Mouse (Mus musculus): Measurements from ENCODE around the gene Sez6l. TPM values are rescaled to one million over a fixed set of nuclear protein-coding genes. Genes with fewer than 3 reads are reported as not detected.
"Not testable (repeated sequence)": the region's sequence is repeated elsewhere in the genome, so short reads cannot be mapped to it uniquely, and the experiment has no call there.

Gene Sez6l
- total RNA-seq, 2 experiments from 2014 or later: 174 to 177 TPM

DNA sequence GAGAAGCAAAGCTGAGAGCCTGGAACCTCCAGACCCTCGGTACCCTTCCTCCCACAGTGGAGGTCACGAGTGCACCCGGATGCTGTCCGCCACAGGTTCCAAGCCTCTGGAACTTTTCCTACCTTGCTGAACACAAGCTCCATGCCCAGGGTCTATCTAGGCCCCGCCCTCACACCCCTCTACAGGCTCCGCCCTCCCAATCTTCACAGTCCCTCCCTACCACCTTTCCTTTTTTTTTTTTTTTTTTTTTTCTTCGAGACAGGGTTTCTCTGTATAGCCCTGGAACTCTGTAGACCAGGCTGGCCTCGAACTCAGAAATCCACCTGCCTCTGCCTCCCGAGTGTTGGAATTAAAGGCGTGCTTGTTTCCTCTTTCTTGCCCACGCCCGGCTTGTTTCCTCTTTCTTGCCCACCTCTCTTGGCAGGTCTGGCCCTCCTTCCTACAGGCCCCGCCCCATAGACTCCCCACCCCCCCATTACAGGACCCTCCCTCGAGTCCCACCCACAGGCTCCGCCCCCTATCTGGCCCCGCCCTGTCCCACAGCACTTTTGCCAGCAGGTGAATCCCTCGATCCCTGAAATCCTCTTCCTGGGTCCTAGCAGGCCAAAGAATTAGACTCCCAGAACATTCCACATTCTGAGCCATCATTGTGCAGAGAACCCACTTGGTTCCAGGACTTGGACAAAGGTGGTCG lies 128.1 kb downstream of the Sez6l start, which contains the start of gene Gm6588:
Gene Gm6588, plus strand, starts transcription at position 680 of the 694 bp plus-strand sequence.
- Histone ChIP-seq H3K4me3 (no peak within 1 kb of the TSS), H3K27ac (no peak within 1 kb of the TSS)
- TF ChIP-seq CTCF (IDR thresholded peaks at IDR 0.05): no peak
- no peak for DNase-seq (ENCODE audit: extremely low spot score in 1 of 2, low spot score in 2 of 2)
- intact Hi-C loops (cut with DNase I): no loop called here

DNA sequence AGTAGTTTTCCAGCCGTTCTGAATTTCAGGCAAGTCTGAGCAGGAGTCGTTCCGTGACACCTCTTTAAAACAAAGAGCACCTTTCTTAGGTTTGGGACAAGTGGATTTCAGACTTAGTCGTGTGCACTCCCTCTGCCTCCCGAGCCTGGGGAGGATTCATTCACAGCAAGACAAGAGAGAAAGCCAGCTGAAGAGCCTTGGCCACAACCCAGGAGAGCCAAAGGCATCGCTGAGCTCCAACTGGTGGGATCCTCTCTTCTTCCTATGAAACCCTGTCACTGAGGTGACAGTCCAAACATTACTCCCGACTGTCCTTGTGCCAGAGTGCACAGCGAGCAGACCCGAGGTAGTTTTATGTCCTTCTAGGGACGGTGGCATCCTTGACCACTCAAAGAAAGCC lies 138.4 kb downstream of the Sez6l start:
- TF ChIP-seq CTCF (IDR thresholded peaks at IDR 0.05): no peak
- intact Hi-C loops (cut with DNase I): loop anchor here (10.0 kb wide), 1 partner anchor 646 kb away; the partner anchor contains the start of gene Crybb3
- no peak for DNase-seq (ENCODE audit: extremely low spot score in 1 of 2, low spot score in 2 of 2)
- Histone ChIP-seq H3K27ac (no peak overlapping the region), H3K4me3 (no peak overlapping the region)

DNA sequence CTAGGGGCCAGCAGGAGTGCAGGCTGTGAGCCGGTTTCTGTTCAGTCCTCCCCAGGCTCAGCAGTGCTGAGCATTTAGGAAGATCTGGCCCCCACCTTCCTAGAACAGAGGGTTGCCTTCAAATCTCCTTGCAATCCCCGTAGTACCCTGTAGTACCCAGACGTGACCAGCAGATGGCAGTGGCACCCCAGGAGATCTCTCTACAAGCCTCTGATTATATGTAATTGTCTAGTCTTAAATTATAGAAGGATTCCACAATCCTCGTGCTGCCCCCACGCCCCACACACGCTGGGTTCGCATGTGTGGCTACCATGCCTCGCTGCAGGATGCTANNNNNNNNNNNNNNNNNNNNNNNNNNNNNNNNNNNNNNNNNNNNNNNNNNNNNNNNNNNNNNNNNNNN lies 144.0 kb downstream of the Sez6l start:
- no peak overlapping the region for H3K27ac ChIP-seq
- H3K4me3 ChIP-seq: no peak overlapping the region
- intact Hi-C loops (cut with DNase I): loop anchor here (2.0 to 10.0 kb wide), 3 partner anchors 432 to 652 kb away; partner anchors contain the start of gene Crybb3
- TF ChIP-seq CTCF (IDR thresholded peaks at IDR 0.05): peak; percentile 96
- peak; percentile 76 to 84 for DNase-seq (ENCODE audit: extremely low spot score in 1 of 2, low spot score in 2 of 2)

DNA sequence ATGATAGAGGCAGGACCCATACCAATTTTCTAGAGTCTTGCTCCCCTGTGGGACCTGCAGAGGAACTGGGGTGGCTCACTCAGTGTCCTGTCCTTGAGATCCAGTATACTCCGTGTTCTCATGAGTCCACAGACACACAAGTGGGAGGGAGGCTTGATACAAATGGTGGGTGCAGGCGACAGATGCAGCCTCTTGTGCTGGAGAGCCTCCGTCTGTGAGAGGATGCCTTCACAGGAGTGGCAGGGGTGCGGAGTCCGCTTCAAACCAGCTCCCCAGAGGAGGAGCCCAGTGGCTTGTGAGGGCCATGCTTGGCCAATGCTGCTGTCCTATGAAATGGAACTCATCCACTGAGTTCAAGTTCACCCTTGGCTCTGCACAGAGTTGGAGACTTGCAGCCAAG lies 145.0 kb downstream of the Sez6l start:
- intact Hi-C loops (cut with DNase I): loop anchor here (2.0 to 10.0 kb wide), 3 partner anchors 433 to 653 kb away; partner anchors contain the start of gene Crybb3

DNA sequence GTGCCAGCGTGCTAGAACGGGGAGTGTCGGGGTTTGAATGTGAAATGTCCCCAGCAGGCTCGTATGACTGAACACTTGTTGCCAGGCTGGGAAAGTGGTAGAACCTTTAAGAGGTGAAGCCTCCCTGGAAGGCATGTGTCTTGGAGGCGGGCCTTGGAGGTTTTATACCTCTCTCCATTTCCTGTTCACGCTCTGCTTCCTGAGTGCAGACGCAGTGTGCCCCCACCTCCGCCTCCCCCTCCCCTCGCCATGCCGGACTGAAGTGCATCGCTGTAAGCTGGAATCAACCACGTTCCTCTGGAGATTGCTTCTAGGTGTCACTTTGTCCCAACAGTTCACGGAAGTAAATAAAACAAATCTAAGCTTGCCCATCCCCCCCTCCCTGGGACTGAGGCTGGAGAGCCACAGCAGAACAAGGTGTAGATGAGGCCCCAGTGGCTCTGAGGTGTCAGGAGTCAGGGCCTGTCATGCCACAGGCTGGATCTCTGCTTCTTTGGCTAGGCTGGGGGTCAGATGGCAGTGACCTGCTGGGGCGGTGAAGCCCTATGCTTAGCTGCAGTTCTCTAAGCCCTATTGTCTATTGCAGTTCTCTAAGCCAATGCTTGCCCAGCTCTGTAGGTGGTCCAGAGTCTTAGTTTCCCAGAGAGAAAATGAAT lies 145.7 kb downstream of the Sez6l start:
- intact Hi-C loops (cut with DNase I): loop anchor here (5.0 to 10.0 kb wide), 2 partner anchors 621 to 654 kb away; partner anchors contain the start of gene Crybb3
- TF ChIP-seq CTCF (IDR thresholded peaks at IDR 0.05): no peak
- no peak overlapping the region; the same call in 1 of the 2 replicates for H3K27ac ChIP-seq
- H3K4me3 ChIP-seq: no peak overlapping the region
- DNase-seq (ENCODE audit: extremely low spot score in 1 of 2, low spot score in 2 of 2): no peak

More for the DNA sequence above, 145.0 kb downstream of the Sez6l start:
- DNase-seq (ENCODE audit: extremely low spot score in 1 of 2, low spot score in 2 of 2): no peak
- H3K27ac ChIP-seq: no peak overlapping the region; the same call in 1 of the 2 replicates
- no peak overlapping the region for H3K4me3 ChIP-seq
- no peak for TF ChIP-seq CTCF (IDR thresholded peaks at IDR 0.05)

DNA sequence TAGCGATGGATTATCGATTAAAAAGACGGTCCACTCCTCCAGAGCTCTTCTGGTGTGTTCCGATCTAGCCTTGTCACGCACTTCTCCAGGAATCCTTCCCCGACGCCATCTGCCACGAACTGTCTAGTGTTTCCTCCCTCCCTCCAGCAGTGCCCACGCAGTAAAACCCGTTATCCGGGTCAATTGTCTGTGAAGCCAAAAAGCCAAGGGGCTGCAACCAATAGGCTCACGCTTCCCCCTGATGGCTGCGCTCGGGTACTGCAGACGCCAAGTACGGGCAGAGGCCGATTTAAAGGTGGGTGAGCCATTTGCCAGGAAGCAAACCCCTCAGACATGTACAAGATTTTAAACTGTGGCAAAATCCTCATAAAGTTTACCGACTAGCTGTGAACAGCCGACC lies 148.0 kb downstream of the Sez6l start:
- Histone ChIP-seq H3K4me3 (no peak overlapping the region), H3K27ac (no peak overlapping the region)
- intact Hi-C loops (cut with DNase I): loop anchor here (2.0 to 5.0 kb wide), 4 partner anchors 37 to 217 kb away; partner anchors contain the start of gene Asphd2
- TF ChIP-seq CTCF (IDR thresholded peaks at IDR 0.05): peak; percentile 80
- peak; percentile 68 to 75 for DNase-seq (ENCODE audit: extremely low spot score in 1 of 2, low spot score in 2 of 2)

DNA sequence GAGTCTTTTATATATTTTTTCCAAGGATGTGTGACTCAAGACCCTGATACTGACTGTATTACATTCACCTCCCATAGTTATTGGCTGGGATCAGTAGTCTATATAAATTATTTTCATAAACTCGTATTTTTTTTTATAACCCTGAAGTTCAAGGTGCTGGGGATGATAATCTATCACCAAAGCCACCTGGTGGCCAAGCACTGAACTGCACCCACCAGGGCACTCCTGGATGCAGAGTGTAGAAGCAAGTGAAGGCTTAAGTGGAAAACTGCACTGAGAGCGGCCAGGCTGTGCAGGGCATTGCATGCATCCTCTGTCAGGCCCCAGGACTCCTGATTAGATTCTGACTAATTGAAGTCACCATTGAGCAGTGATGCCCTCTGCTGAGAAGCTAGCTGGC lies 149.7 kb downstream of the Sez6l start:
- DNase-seq (ENCODE audit: extremely low spot score in 1 of 2, low spot score in 2 of 2): peak; percentile 60 to 73
- H3K4me3 ChIP-seq: no peak overlapping the region
- intact Hi-C loops (cut with DNase I): loop anchor here (5.0 kb wide), 3 partner anchors 35 to 215 kb away; partner anchors contain the start of gene Asphd2
- TF ChIP-seq CTCF (IDR thresholded peaks at IDR 0.05): peak; percentile 95
- no peak overlapping the region for H3K27ac ChIP-seq

DNA sequence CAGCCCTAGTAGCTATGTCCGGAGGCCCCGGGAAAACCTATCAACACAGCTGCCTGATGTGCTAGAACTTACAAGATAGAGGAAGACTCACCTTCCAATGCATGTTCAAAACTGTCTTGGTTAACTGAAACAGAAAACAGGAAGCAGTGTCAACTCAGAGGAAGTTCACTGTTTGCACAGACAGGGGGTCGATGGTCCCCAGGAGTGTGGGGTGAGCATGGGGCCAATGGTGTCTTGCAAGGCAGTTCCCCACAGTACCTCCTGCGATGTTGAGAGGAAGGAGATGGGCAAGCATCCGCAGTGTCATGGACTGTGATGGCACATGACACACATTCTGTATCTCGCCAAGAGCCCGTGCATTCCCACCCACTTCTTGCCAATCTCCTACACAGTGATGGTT lies 150.3 kb downstream of the Sez6l start:
- intact Hi-C loops (cut with DNase I): loop anchor here (5.0 kb wide), 3 partner anchors 34 to 214 kb away; partner anchors contain the start of gene Asphd2

DNA sequence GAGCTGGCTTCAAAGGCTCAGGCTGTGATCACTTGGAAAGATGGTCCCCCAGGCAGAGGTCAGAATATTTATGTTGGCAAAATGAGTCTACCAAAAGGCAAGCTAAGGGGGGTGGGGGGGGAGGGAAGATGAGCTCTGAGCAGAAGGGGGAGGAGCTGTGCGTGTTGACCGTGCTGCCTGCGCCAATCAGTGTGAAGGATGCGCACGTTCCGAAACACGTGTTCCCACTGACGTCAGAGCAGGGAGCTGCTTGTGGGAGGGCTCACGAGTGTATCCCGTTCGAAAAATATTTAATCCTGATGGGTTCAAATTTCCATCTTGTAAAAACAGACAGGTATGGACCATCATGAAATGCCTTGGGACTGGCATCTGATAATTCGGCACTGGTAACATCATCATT lies 157.4 kb downstream of the Sez6l start:
- no peak overlapping the region for H3K4me3 ChIP-seq
- DNase-seq (ENCODE audit: extremely low spot score in 1 of 2, low spot score in 2 of 2): no peak
- intact Hi-C loops (cut with DNase I): no loop called here
- no peak overlapping the region for H3K27ac ChIP-seq
- no peak for TF ChIP-seq CTCF (IDR thresholded peaks at IDR 0.05)

More for the DNA sequence above, 150.3 kb downstream of the Sez6l start:
- Histone ChIP-seq H3K4me3 (no peak overlapping the region), H3K27ac (no peak overlapping the region)
- no peak for DNase-seq (ENCODE audit: extremely low spot score in 1 of 2, low spot score in 2 of 2)
- no peak for TF ChIP-seq CTCF (IDR thresholded peaks at IDR 0.05)

DNA sequence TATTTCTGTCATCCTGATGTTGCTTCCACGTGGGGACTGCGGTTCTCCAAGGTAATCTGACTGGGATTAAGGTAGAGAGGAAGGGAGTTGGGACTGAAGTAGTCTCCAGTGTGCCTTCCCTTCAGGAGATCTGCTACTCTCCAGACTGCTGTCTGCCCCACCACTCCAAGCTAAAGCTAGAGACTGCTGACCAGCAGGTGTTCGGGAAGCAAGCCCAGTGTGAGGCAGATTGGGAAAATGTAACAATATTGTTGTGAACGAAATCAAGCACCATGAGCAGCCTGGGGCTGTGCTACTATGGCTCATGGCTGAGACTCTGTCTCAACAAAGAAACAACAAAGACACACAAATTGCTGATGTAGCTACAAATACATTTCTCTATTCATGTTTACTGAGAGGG lies 159.0 kb downstream of the Sez6l start:
- Histone ChIP-seq H3K4me3 (no peak overlapping the region), H3K27ac (no peak overlapping the region)
- no peak for TF ChIP-seq CTCF (IDR thresholded peaks at IDR 0.05)
- DNase-seq (ENCODE audit: extremely low spot score in 1 of 2, low spot score in 2 of 2): no peak
- intact Hi-C loops (cut with DNase I): no loop called here

DNA sequence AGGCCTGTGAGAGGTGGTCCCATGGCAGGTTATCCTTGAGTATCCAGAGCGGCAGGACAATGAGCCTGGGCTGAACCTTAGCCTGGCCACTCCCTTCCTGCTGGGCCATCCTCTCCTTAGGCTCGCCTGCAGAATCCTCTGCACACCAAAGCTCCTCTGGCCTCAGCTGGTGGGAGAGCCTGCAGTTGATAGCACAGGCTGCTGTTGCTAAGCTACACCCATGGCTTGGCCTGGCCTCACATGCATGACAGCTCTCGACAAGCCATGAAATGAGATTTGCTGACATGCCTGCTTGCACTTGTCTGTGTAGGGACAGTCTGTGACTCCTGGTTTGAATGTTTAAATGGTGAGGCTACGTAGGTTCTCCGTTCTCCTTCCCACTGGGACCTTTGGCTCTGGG lies 160.3 kb downstream of the Sez6l start:
- no peak for DNase-seq (ENCODE audit: extremely low spot score in 1 of 2, low spot score in 2 of 2)
- no peak for TF ChIP-seq CTCF (IDR thresholded peaks at IDR 0.05)
- H3K4me3 ChIP-seq: no peak overlapping the region
- no peak overlapping the region for H3K27ac ChIP-seq
- intact Hi-C loops (cut with DNase I): no loop called here

DNA sequence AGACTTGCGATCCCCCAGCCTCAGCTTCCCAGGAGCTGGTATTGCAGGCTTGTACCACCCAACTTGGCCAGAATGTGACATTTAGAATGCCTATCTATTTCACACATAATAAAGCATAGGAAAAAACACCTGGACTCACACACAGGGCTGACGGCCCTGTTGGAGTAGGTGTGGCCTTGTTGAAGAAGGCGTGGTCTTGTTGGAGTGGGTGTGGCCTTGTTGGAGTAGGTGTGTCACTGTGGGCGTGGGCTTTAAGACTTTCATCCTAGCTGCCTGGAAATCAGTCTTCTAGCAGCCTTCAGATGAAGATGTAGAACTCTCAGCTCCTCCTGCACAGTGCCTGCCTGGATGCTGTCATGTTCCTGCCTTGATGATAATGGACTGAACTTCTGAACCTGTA lies 164.2 kb downstream of the Sez6l start:
- H3K4me3 ChIP-seq; H3K27ac ChIP-seq; DNase-seq (ENCODE audit: extremely low spot score in 1 of 2, low spot score in 2 of 2): not testable (repeated sequence)
- intact Hi-C loops (cut with DNase I): loop anchor here (1.0 kb wide), 1 partner anchor 185 kb away; no protein-coding TSS in a partner anchor
